Mouse (Mus musculus) urinary bladder, postnatal 36 days (tissue): ENCODE results near the gene Lrrc29.
A peak's percentile ranks its signal among the peaks of the same experiment; 100 is the strongest.

ENCODE experiments used
- DNase-seq, 2 experiments: peaks; one replicate each; pipeline ENCODE4 v3.0.0; 2022; ENCODE audit warnings: low spot score in 2 of 2, mixed read lengths in 1 of 2

Gene Lrrc29

GRCm38 (mm10) chr8:105326141-105326672, at the start of gene Lrrc29, which contains the start of gene Tmem208:
TSS of gene Lrrc29 (minus strand) at chr8:105326278.
TSS of gene Tmem208 (plus strand) at chr8:105326354.
- DNase-seq: peak; percentile 96

GRCm38 (mm10) chr8:105374513-105374966, 48.5 kb upstream of the Lrrc29 start:
- DNase-seq: no peak

- no peak for DNase-seq
These were observed 47.0 kb upstream of the Lrrc29 start, which contains the start of gene Plekhg4 for GRCm38 (mm10) chr8:105373032-105373431. TSS of gene Plekhg4 (plus strand) at chr8:105373274.

- no peak for DNase-seq
These were observed 46.4 kb upstream of the Lrrc29 start for GRCm38 (mm10) chr8:105372473-105372872.

- no peak for DNase-seq
These were observed 41.0 kb upstream of the Lrrc29 start for GRCm38 (mm10) chr8:105367107-105367506.

- no peak for DNase-seq
These were observed 35.9 kb upstream of the Lrrc29 start for GRCm38 (mm10) chr8:105361751-105362702.

DNA sequence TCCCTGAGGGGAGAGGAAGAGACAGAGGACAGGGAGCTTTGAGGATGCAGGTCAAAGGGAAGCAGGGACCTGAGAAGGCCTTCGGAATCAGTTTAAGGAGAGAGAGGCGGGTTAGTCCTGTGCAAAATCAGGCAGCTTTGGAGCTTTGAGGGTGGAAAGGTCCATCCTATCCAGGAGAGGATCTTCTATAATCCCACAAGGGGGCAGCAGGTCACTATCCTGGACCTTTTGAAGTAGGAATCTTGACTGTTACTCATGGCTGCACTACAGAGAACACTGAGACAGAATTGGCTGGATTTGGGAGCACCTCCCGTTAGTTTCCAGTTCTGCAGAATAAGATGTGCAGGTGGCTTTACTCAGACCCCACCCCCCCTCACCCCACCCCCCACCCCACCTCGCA, 33.6 kb upstream of the Lrrc29 start:
- DNase-seq: no peak

DNA sequence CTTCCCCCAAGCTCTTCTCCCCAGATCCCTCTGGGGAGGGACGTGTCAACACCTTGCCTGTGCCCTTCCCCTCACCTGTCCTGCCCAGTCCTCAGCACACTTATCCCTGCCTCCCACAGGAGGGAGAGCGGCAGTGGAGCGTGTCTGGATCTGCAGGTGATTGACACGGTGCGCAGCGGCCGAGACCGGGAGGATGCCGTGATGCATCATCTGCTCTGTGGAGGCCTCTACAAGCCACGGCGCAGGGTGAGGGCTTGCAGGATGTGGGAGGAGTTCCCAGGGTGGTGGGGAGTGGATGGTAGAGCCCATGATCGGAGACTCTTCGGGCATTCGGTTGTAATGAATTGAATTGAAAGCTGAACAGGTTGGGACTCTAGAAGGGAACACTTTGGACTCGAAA, 33.1 kb upstream of the Lrrc29 start:
- no peak for DNase-seq

GRCm38 (mm10) chr8:105356681-105357080, 30.6 kb upstream of the Lrrc29 start:
- no peak for DNase-seq

DNA sequence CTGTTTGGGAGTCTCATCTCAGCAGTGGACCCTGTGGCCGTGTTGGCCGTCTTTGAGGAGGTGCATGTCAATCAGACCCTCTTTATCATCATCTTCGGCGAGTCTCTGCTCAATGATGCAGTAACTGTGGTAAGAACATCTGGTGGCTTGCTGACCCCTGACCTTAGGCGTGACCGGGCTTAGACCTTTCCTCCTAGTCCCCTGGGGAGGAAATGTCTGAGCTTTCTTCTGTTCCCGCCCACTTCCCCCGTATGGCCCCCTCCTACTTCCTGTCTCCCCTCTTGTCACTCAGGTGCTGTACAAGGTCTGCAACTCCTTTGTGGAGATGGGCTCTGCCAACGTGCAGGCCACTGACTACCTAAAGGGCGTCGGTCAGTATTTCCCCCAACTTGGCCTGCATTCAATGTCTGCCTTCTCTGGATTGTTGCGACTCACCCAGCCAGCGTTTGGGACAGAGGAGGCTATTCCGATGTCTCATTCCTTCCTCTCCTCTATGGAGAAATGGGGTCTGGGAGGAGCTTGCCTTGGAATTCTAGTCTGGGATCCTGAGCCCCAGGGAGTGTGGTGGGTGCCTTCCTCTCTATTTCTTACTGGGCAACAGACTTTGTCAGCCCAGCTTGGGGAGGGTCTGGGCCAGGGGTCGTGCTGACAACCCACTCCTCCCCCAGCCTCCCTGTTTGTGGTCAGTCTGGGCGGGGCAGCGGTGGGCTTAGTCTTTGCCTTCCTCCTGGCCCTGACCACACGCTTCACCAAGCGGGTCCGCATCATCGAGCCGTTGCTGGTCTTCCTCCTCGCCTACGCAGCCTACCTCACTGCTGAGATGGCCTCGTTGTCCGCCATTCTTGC, 29.3 kb upstream of the Lrrc29 start:
- DNase-seq: no peak

DNA sequence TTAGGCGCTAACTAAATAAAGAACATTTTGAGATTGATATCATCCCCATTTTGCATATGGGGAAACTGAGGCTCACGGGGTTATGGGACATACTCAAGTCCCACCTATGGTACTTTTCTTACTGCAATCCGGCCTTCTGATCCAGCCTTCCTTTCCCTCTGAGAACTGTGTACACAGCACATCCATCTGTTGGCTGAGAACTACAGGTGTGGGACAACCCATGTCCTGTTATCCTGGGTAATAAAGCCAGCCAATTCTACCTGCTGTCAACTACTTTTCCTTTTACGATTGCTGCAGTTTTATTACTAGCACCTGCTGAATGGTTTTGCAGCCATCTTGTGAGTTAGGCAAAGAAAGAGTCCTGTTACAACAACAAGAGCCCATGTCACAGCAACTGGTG, 28.5 kb upstream of the Lrrc29 start:
- DNase-seq: no peak

DNA sequence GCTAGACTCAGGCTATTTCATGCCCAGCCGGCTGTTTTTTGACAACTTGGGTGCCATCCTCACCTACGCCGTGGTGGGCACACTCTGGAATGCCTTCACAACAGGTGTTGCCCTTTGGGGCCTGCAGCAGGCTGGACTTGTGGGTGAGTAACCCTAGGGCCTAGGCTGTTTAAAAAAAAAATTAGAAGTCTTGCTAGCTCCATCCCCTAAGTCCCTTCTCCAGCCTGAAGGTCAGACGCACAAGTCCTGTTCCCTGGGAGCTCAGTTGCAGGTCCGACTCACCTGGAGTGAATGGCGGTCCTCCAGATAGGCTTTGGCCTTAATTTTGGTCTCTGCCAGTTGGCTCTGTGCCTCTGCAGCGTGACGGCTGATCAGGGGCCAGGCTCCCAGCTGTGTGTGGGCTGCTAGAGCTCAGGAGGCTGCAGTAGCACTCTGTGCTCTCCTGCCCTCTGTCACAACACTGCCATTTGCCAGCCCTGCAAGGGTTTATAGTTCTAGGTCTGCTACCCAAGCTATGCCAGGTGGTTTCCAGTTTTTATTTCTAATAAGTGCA, 27.6 kb upstream of the Lrrc29 start:
- DNase-seq: no peak

DNA sequence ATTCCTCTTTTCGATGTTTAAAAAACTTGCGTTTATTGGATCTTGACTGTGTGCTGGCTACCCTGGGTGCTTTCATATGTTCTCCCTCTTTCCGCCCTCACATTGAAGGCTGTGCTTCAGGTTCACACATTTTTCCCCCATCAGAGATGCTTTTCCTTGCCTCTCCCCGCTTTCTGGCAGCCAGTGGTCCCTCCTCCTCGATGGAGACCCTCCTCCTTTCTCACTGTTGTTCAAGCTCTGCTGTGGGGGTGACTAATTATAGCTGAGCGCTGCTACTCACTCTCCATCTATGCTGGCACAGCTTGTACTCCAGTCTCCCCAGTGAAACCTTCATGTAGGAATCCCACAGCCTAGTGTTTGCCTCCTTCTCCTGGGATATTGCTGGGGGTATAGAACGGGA, 24.1 kb upstream of the Lrrc29 start:
- DNase-seq: no peak

DNA sequence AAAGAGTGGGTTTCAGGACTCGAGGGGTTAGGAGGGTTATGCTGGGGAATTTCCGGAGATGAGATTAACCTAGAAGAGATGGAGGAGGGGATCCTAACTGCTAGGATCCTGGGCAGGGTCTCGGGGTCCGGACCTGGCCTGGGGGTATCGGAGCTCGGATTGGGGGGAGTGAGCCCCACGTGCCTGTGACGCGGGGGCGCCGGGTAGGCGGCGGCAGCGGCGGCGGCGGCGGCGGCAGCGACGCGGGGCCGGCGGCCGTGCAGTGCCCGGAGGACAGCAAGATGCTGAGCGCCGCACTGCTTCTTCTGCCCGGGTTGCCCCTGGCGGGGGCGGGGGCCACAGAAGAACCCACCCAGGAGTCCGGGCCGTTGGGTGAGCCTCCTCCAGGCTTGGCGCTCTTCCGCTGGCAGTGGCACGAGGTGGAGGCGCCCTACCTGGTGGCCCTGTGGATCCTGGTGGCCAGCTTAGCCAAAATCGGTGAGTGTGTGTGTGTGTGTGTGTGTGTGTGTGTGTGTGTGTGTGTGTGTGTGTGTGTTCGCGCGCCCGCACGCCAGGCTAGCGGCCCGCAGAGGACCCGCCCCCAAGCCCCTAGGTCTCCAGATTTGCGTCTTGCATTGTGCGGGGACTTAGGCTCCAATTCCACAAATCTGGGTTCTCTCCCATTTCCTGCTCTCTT, 23.2 kb upstream of the Lrrc29 start:
- no peak for DNase-seq

- DNase-seq: no peak
These were observed 22.5 kb upstream of the Lrrc29 start, which contains the start of gene Slc9a5 for GRCm38 (mm10) chr8:105348450-105349095. TSS of gene Slc9a5 (plus strand) at chr8:105348843.

GRCm38 (mm10) chr8:105347428-105348221, 21.5 kb upstream of the Lrrc29 start, which contains the start of gene Fhod1:
TSS of gene Fhod1 (minus strand) at chr8:105347953.
- peak; percentile 93 to 95 for DNase-seq

GRCm38 (mm10) chr8:105346611-105347427, 20.7 kb upstream of the Lrrc29 start:
- peak; percentile 63 to 72 for DNase-seq
